Comparison of ENCODE assay signal across 14 mouse cellular contexts in genomic region chr3:139662241-139662640, GRCm38 (mm10).
"Had no signal": no experiment of that assay in that cellular context is flagged by ENCODE, and none has a peak within 500 bp of the region (broad histone marks: within the 10 kb centered on the region; RNA-seq: fewer than 3 reads in every experiment).

No protein-coding gene starts in this region.

- ATAC-seq: hindbrain, postnatal 0 days; intestine, embryonic 16.5 days had no signal

- DNase-seq: gastrocnemius, postnatal 14 days; gastrocnemius, postnatal 36 days; heart, adult 18-20 months; heart, postnatal 10 days; heart, postnatal 4 days; kidney, adult 11 months; kidney, adult 2 months; kidney, adult 9 months; kidney, postnatal 25 days; kidney, postnatal 4 days; left cerebral cortex, postnatal 4 days; liver, embryonic 13.5 days had no signal
